Mouse (Mus musculus) heart, adult 2 months (tissue): ENCODE measurements around the gene Phactr1. TPM values are rescaled to one million over a fixed set of nuclear protein-coding genes. Genes with fewer than 3 reads are reported as not detected.

Experiments used
- DNase-seq, 2 experiments: peaks; one replicate each; pipeline ENCODE4 v3.0.0; 2021
- H3K27ac ChIP-seq: fragments of 200-600 bp; 2 replicates; pipeline ENCODE4 v1.8.1; 2022
- H3K27me3 ChIP-seq: fragments of 200-500 bp; 2 replicates; pipeline ENCODE4 v1.6.1; 2012; ENCODE audit warnings: mild to moderate bottlenecking, low read length, inconsistent platforms, mixed read lengths; ENCODE audit not compliant: control insufficient read depth, insufficient read depth
- H3K36me3 ChIP-seq: fragments of 200-500 bp; 2 replicates; pipeline ENCODE4 v1.6.1; 2012; ENCODE audit warnings: low read length, inconsistent platforms; ENCODE audit not compliant: control insufficient read depth, insufficient read depth
- H3K4me1 ChIP-seq: fragments of 200-500 bp; 2 replicates; pipeline ENCODE4 v1.6.1; 2011; ENCODE audit warnings: low read length; ENCODE audit not compliant: control insufficient read depth, insufficient read depth
- H3K4me3 ChIP-seq: fragments of 200-600 bp; 2 replicates; pipeline ENCODE4 v1.8.1; 2022
- H3K79me2 ChIP-seq: fragments of 200-500 bp; replicated peaks from 2 replicates; pipeline ENCODE4 v1.6.1; 2012; ENCODE audit warnings: mild to moderate bottlenecking, inconsistent platforms, low read length, moderate library complexity, mixed read lengths; ENCODE audit not compliant: control insufficient read depth, insufficient read depth
- H3K9ac ChIP-seq: fragments of 200-500 bp; 2 replicates; pipeline ENCODE4 v1.6.1; 2012; ENCODE audit warnings: low read depth, mild to moderate bottlenecking, control low read depth, inconsistent platforms, low read length, mixed read lengths
- CTCF ChIP-seq: fragments of 200-600 bp; IDR thresholded peaks from 2 replicates; pipeline ENCODE4 v1.8.1; 2022; ENCODE audit warnings: antibody characterized with exemption, mild to moderate bottlenecking, moderate library complexity
- EP300 ChIP-seq: fragments of 200-500 bp; IDR thresholded peaks from 2 replicates; pipeline ENCODE4 v1.6.1; 2011; ENCODE audit warnings: low read depth, low read length, control low read depth; ENCODE audit not compliant: insufficient read depth
- POLR2A ChIP-seq: fragments of 200-500 bp; IDR thresholded peaks from 2 replicates; pipeline ENCODE4 v1.6.1; 2011; ENCODE audit warnings: mild to moderate bottlenecking, low read depth, low read length, control low read depth; ENCODE audit not compliant: insufficient read depth
- WGBS: fragments of 180-500 bp; shearing (Covaris S2); methylation state at CpG from one replicate; pipeline ENCODE4 v1.1.7; 2018; 5-methylcytosine and 5-hydroxymethylcytosine counted together
- intact Hi-C: fragments of 180-260 bp; cut with DNase I; formaldehyde crosslinking; loops from one replicate; pipeline ENCODE4 v1.15.1; 2025
- polyA plus RNA-seq: library from polyadenylated mRNA; depleted of rRNA; stranded (reverse); fragments of >200 nt; gene quantifications from 2 replicates; pipeline ENCODE4 v1.2.3, GENCODE M21; 2012
- total RNA-seq, 2 experiments: library from RNA; stranded (reverse); gene quantifications; 2 replicates each; pipeline ENCODE4 v1.2.3; 2021

The Phactr1 gene
- total and polyA plus RNA-seq, 3 experiments: 3.0 to 5.5 (median 4.6) TPM

GRCm38 (mm10) chr13:42772314-42772713 is 91.9 kb downstream of the Phactr1 start:
- 49% methylated on average over 6 of the region's 6 CpGs for WGBS
- intact Hi-C loops: no loop called here
- no peak for DNase-seq
- TF ChIP-seq POLR2A (no peak), CTCF (no peak), EP300 (no peak)
- Histone ChIP-seq H3K27me3 (no peaks in the 10 kb centered on the region), H3K4me3 (no peak overlapping the region), H3K27ac (no peak overlapping the region), H3K4me1 (no peaks in the 10 kb centered on the region), H3K79me2 (no peaks in the 10 kb centered on the region), H3K36me3 (no peaks in the 10 kb centered on the region), H3K9ac (no peak overlapping the region)

- Histone ChIP-seq H3K27me3 (no peaks in the 10 kb centered on the region), H3K9ac (no peak overlapping the region), H3K79me2 (no peaks in the 10 kb centered on the region), H3K36me3 (no peaks in the 10 kb centered on the region), H3K4me3 (no peak overlapping the region), H3K27ac (no peak overlapping the region), H3K4me1 (no peaks in the 10 kb centered on the region)
- intact Hi-C loops: no loop called here
- 70% methylated on average over 2 of the region's 2 CpGs for WGBS
- TF ChIP-seq CTCF (no peak), POLR2A (no peak), EP300 (no peak)
- no peak for DNase-seq
These were observed 93.6 kb downstream of the Phactr1 start for GRCm38 (mm10) chr13:42774040-42774439.

GRCm38 (mm10) chr13:42782151-42782550 is 101.7 kb downstream of the Phactr1 start:
- H3K9ac ChIP-seq: no peak overlapping the region
- no peaks in the 10 kb centered on the region for H3K4me1 ChIP-seq
- WGBS: 80% methylated on average over 13 of the region's 13 CpGs
- intact Hi-C loops: no loop called here
- no peak overlapping the region for H3K27ac ChIP-seq
- H3K27me3 ChIP-seq: no peaks in the 10 kb centered on the region
- no peaks in the 10 kb centered on the region for H3K36me3 ChIP-seq
- TF ChIP-seq EP300 (no peak), POLR2A (no peak), CTCF (no peak)
- H3K4me3 ChIP-seq: no peak overlapping the region
- no peaks in the 10 kb centered on the region for H3K79me2 ChIP-seq
- no peak for DNase-seq

- H3K79me2 ChIP-seq: no peaks in the 10 kb centered on the region
- no peak overlapping the region for H3K27ac ChIP-seq
- TF ChIP-seq POLR2A (no peak), EP300 (no peak), CTCF (no peak)
- intact Hi-C loops: no loop called here
- H3K4me3 ChIP-seq: no peak overlapping the region
- DNase-seq: no peak
- H3K4me1 ChIP-seq: no peaks in the 10 kb centered on the region
- H3K9ac ChIP-seq: no peak overlapping the region
- WGBS: 85% methylated on average over 13 of the region's 13 CpGs
- H3K27me3 ChIP-seq: no peaks in the 10 kb centered on the region
- no peaks in the 10 kb centered on the region for H3K36me3 ChIP-seq
These were observed 108.8 kb downstream of the Phactr1 start for GRCm38 (mm10) chr13:42789221-42789620.

DNA sequence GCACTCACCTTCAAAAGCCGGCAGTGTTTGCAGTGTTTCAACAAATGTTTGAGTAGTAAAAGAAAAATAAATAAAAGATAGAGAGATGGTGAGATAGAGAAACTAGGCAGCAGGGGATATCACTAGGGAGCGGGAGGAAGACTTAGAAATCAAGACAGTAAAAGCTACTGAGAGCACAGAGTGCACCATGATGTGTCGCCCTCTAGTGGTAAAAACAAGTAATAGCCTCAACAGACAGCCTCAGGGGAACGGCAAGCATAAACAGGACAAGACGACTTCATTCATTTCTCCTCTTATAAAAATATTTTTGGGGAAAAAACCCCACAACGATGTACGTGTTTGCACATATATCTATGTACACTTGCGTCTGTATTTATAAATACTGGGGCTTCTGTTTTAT is 111.9 kb downstream of the Phactr1 start:
- no peaks in the 10 kb centered on the region for H3K79me2 ChIP-seq
- H3K27ac ChIP-seq: no peak overlapping the region
- H3K4me3 ChIP-seq: no peak overlapping the region
- no peaks in the 10 kb centered on the region for H3K4me1 ChIP-seq
- no peak for DNase-seq
- TF ChIP-seq EP300: no peak
- TF ChIP-seq POLR2A: no peak
- peak; percentile 85 for TF ChIP-seq CTCF
- no peak overlapping the region for H3K9ac ChIP-seq
- intact Hi-C loops: loop anchor here (1.0 kb wide), 2 partner anchors 169 to 217 kb away; no protein-coding TSS in a partner anchor
- H3K27me3 ChIP-seq: no peaks in the 10 kb centered on the region
- H3K36me3 ChIP-seq: no peaks in the 10 kb centered on the region
- WGBS: 19% methylated on average over 8 of the region's 8 CpGs

GRCm38 (mm10) chr13:42800523-42800922 is 120.1 kb downstream of the Phactr1 start:
- no peak overlapping the region for H3K27ac ChIP-seq
- H3K79me2 ChIP-seq: no peaks in the 10 kb centered on the region
- no peak overlapping the region for H3K9ac ChIP-seq
- no peak overlapping the region for H3K4me3 ChIP-seq
- 81% methylated on average over 6 of the region's 6 CpGs for WGBS
- no peaks in the 10 kb centered on the region for H3K27me3 ChIP-seq
- intact Hi-C loops: no loop called here
- H3K36me3 ChIP-seq: no peaks in the 10 kb centered on the region
- no peak for DNase-seq
- no peaks in the 10 kb centered on the region for H3K4me1 ChIP-seq
- TF ChIP-seq EP300 (no peak), CTCF (no peak), POLR2A (no peak)
